Mouse (Mus musculus) midbrain, embryonic 11.5 days (tissue): ENCODE measurements around the gene Fzd9. TPM values are rescaled to one million over a fixed set of nuclear protein-coding genes. Genes with fewer than 3 reads are reported as not detected.

Source experiments
- ATAC-seq: fragments of 200-750 bp; cut with Nextera tagmentation; 2 replicates; pipeline ENCODE4 v1.8.0; 2017; ENCODE audit warnings: moderate TSS enrichment, moderate library complexity; ENCODE audit not compliant: low FRiP score
- DNase-seq: peaks from one replicate; pipeline ENCODE4 v3.0.0; 2015; ENCODE audit warnings: low spot score; ENCODE audit errors: missing footprints
- H3K27ac ChIP-seq: fragments of 300-500 bp; sonication (generic); 2 replicates; pipeline ENCODE4 v1.5.1; 2014; ENCODE audit warnings: low read depth, low read length
- H3K27me3 ChIP-seq: fragments of 300-500 bp; sonication (generic); 2 replicates; pipeline ENCODE4 v1.6.1; 2014; ENCODE audit warnings: mild to moderate bottlenecking, low read length, moderate library complexity, mixed read lengths; ENCODE audit not compliant: control insufficient read depth, insufficient read depth
- H3K36me3 ChIP-seq: fragments of 300-500 bp; sonication (generic); 2 replicates; pipeline ENCODE4 v1.6.1; 2014; ENCODE audit warnings: mild to moderate bottlenecking, low read length, moderate library complexity, mixed read lengths; ENCODE audit not compliant: control insufficient read depth, insufficient read depth
- H3K4me1 ChIP-seq: fragments of 300-500 bp; sonication (generic); 2 replicates; pipeline ENCODE4 v1.6.1; 2014; ENCODE audit warnings: low read length; ENCODE audit not compliant: control insufficient read depth, insufficient read depth
- H3K4me2 ChIP-seq: fragments of 300-500 bp; sonication (generic); 2 replicates; pipeline ENCODE4 v1.6.1; 2014; ENCODE audit warnings: mild to moderate bottlenecking, moderate library complexity
- H3K4me3 ChIP-seq: fragments of 300-500 bp; sonication (generic); 2 replicates; pipeline ENCODE4 v1.5.1; 2014; ENCODE audit warnings: low read depth, low read length
- H3K9ac ChIP-seq: fragments of 300-500 bp; sonication (generic); 2 replicates; pipeline ENCODE4 v1.6.1; 2014; ENCODE audit warnings: low read length
- H3K9me3 ChIP-seq: fragments of 300-500 bp; sonication (generic); 2 replicates; pipeline ENCODE4 v1.6.1; 2016; ENCODE audit warnings: low read length; ENCODE audit not compliant: control insufficient read depth
- WGBS: fragments of 180-500 bp; shearing (Covaris S2); extraction: QIAGEN DNeasy Blood & Tissue Kit; methylation state at CpG from one replicate; pipeline ENCODE4 v1.1.7; 2014; 5-methylcytosine and 5-hydroxymethylcytosine counted together
- polyA plus RNA-seq: library from polyadenylated mRNA; unstranded; fragments of >200 nt; fragmentation: Nextera tagmentation; extraction: Ambion mirVana; gene quantifications from 2 replicates; pipeline ENCODE4 v1.2.1, GENCODE M21; 2014

Fzd9 gene
- polyA plus RNA-seq, 1 experiment from 2014 or later, result 9.9 TPM

DNA sequence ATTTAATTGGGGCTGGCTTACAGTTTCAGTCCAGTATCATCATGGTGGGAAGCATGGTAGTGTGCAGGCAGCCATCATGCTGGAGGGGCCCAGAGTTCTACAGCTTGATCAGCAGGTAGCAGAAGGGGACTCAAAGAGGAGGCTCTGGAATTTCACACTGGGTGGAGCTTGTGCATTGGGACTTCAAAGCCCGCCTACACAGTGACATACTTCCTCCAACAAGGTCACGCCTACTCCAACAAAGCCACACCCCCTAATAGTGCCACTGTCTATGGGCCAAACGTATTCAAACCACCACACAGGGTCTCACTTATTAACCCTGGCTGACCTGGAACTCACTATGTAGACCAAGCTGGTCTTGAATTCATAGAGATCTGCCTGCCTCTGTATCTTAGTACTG is 5.1 kb upstream of the Fzd9 start:
- H3K36me3 ChIP-seq, result no peaks in the 10 kb centered on the region
- H3K9me3 ChIP-seq, result peaks cover 4% of the 10 kb centered on the region
- WGBS, result 90% methylated on average over 3 of the region's 3 CpGs
- no peak for DNase-seq
- no peak for ATAC-seq
- H3K27ac ChIP-seq, result no peak overlapping the region
- no peaks in the 10 kb centered on the region for H3K27me3 ChIP-seq
- no peak overlapping the region for H3K9ac ChIP-seq
- H3K4me3 ChIP-seq, result no peak overlapping the region
- no peak overlapping the region for H3K4me2 ChIP-seq
- H3K4me1 ChIP-seq, result peaks cover 32% of the 10 kb centered on the region

DNA sequence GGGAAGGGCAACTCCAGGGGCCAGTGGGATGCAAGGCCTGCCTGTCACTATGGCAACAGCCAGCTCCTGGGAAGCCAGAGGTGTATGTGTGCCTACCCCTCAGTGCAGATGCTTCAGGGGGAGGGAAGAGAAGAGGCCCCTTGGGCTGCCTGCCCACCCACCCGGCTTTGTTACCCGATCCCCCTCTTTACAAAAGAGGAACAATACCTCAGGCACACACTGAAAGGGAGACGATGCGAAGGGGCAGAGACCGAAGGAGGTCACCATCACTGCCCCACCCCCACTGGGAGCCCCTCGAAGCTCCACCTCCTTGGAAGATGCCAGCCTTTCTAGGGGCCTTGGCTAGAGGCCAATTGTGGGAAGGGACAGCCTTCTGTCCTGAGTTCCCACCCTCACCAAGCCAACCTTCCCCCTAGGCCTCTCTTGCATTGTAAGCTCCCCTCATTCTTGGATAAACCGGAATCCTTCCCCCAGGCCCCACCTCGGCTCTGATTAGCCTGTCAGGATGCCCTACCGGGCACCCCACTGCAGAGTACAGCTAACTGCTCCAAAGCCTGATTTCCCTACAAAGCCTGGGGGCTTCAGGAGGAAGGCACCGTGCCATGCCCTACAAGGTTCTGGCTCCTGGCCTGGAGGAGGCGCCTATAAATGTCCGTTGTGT is 2.8 kb upstream of the Fzd9 start:
- Histone ChIP-seq H3K9me3 (peaks cover 4% of the 10 kb centered on the region), H3K9ac (peak overlapping the region; percentile 54; the same call in 1 of the 2 replicates), H3K36me3 (no peaks in the 10 kb centered on the region), H3K27ac (peak overlapping the region; percentile 97), H3K27me3 (peaks cover 8% of the 10 kb centered on the region), H3K4me1 (peaks cover 47% of the 10 kb centered on the region), H3K4me3 (no peak overlapping the region), H3K4me2 (peak overlapping the region; percentile 32)
- DNase-seq (peak; percentile 98), ATAC-seq (peak; percentile 90)
- 3% methylated on average over 12 of the region's 12 CpGs for WGBS

DNA sequence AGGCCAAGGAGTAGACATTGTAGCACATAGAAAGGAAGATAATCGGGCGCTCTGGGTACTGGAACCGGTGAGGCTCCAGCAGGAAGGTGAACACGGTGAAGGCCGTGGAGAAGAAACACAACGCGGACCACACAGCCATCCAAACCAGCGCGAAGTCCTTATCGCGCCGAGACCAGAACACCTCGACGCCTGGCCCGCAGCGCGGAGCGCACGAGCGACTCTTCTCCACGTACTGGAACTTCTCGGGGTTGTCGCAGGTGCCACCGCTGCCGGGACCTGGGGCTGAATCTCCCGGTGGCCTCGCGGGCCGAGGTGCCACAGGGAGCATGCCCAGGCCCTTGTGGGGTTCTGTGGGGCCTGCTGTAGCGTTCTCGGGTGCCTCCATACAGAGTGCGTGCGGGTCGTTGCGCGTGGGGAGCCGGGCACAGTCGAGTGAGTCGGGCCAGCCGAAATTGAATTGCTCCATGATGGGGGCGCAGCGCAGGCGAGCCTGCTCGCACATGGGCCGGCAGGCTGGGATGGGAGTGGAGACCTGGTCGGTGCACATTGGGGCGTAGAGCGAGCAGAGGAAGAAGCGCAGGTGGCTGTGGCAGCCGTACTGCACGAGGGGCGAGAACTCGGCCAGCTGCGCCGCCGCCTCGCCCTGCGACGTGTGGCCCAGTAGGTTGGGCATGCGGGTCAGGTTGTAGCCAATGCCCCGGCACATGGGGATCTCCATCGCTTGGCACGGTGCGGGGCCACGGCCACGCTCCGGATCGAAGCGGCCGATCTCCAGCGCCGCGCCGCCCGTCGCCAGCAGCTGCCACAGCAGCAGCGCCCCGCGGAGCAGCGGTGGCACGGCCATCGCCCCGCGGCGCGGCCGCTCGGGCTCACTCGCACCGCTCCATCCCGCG is 598 bp downstream of the Fzd9 start:
- Histone ChIP-seq H3K27ac (no peak overlapping the region; the same call in 1 of the 2 replicates), H3K27me3 (peaks cover 8% of the 10 kb centered on the region), H3K4me3 (peak overlapping the region; percentile 64), H3K9ac (peak overlapping the region; percentile 80), H3K36me3 (no peaks in the 10 kb centered on the region; the same call in 1 of the 2 replicates), H3K4me2 (peak overlapping the region; percentile 99), H3K4me1 (peaks cover 56% of the 10 kb centered on the region), H3K9me3 (no peaks in the 10 kb centered on the region)
- WGBS, result 1% methylated on average over 82 of the region's 92 CpGs
- DNase-seq (peak; percentile 95), ATAC-seq (peak; percentile 17)

DNA sequence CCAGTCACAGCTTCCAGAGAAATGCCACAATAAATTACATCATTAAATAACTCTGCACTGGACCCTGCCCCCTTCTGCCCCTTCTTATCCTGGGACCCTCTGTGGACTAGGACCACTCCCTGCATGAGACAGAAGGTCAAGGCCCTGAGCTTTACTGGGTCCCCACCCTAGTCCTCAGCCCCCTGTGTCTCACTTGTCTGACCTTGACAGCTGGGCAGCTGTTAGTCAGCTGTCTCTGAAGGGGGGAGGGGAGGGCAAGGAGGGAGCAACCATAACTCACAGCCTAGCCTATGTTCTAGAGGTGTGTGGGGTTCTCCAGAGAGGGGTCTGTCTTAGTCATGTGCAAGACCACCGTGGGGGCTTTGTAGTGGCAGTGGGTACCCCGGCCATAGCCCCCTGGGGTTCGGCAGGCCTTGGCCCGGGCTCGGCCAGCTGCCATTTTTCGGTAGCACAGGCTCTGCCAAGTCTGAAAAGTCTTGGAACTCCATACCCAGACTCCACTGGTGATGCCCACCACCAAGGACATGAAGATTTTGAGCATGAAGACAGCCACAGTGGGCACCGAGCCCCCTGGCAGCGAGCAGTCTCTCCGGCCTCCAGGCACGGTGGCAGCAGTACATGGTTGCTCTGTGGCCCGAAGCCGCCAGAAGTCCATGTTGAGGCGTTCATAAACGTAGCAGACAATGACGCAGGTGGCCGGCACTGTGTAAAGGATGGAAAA is 1.9 kb downstream of the Fzd9 start:
- no peak overlapping the region for H3K27ac ChIP-seq
- no peaks in the 10 kb centered on the region for H3K9me3 ChIP-seq
- peak overlapping the region; percentile 99 for H3K4me2 ChIP-seq
- 80% methylated on average over 16 of the region's 16 CpGs for WGBS
- ATAC-seq, result no peak
- peak overlapping the region; percentile 64 for H3K4me3 ChIP-seq
- peak overlapping the region; percentile 39 for H3K9ac ChIP-seq
- H3K36me3 ChIP-seq, result peaks cover 8% of the 10 kb centered on the region
- H3K4me1 ChIP-seq, result peaks cover 49% of the 10 kb centered on the region
- DNase-seq, result no peak
- peaks cover 8% of the 10 kb centered on the region for H3K27me3 ChIP-seq

DNA sequence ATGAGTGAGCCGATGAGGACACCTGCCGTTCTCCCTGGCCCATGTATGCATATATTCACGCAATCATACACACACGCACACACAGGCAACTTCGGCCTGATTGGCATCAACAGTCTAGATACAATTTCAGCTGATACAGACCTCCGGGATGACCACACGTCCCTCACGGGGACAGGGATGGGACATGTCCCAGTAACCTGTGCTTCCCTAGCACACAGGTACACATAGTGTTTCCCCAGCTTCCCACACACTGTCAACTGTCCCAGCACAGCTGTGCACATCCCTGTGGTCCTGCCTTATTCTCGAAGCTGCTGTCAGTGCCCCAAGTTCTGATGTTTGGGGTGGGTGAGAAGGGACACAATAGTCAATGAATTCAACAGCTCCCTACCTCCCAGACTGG is 3.7 kb downstream of the Fzd9 start:
- H3K4me3 ChIP-seq, result no peak overlapping the region
- H3K27ac ChIP-seq, result no peak overlapping the region
- DNase-seq (no peak), ATAC-seq (no peak)
- H3K4me2 ChIP-seq, result no peak overlapping the region; the same call in 1 of the 2 replicates
- H3K9ac ChIP-seq, result no peak overlapping the region
- peaks cover 8% of the 10 kb centered on the region for H3K27me3 ChIP-seq
- H3K4me1 ChIP-seq, result peaks cover 34% of the 10 kb centered on the region
- peaks cover 20% of the 10 kb centered on the region for H3K36me3 ChIP-seq
- no peaks in the 10 kb centered on the region for H3K9me3 ChIP-seq
- 74% methylated on average over 9 of the region's 9 CpGs for WGBS

DNA sequence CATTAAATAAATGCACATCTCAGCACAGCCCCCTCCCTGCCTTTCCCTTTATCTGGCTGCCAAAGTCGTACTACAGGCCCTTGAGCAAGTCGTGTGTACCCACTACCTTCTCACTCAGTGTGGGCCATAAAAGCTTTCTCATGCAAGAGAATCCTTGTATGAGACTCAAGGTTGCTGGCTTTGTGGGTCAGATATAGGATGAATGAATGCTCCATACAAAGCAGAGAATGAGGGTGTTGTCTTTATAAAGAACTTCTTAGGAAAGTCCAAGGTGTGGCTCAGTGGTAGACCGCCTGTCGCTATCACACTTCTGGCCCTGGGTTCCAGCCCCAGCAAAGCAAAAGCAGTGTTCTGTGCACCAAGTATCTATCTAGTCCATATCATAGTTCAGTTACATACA is 4.5 kb downstream of the Fzd9 start:
- Histone ChIP-seq H3K4me2 (no peak overlapping the region), H3K4me3 (no peak overlapping the region), H3K27ac (no peak overlapping the region), H3K27me3 (peaks cover 8% of the 10 kb centered on the region), H3K36me3 (peaks cover 23% of the 10 kb centered on the region), H3K4me1 (peaks cover 33% of the 10 kb centered on the region), H3K9ac (no peak overlapping the region), H3K9me3 (no peaks in the 10 kb centered on the region)
- DNase-seq (no peak), ATAC-seq (no peak)
- WGBS, result 68% methylated on average over 4 of the region's 4 CpGs

DNA sequence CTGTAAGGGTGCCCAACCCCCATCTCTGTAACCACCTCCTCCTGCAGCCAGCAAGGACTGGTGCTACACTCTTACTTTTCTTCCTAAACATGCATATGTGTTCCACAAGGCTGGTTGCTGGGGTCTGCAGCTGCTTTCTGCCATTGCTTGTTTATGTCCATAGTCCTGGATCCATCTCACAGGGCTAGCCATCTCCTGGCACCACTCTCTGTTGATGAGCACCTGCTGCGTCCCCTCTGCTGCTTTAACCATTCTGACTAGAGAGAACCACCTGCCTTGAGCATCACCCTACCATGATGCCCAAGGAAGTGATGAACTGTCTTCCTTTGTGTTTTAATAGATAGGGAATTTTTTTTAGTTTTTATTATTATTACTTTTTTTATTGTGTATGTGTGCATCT is 7.9 kb downstream of the Fzd9 start:
- Histone ChIP-seq H3K9ac (no peak overlapping the region), H3K9me3 (no peaks in the 10 kb centered on the region), H3K4me3 (no peak overlapping the region), H3K27ac (no peak overlapping the region), H3K36me3 (peaks cover 44% of the 10 kb centered on the region), H3K4me1 (peaks cover 6% of the 10 kb centered on the region), H3K4me2 (no peak overlapping the region), H3K27me3 (no peaks in the 10 kb centered on the region)
- DNase-seq (no peak), ATAC-seq (no peak)
- 93% methylated on average over 1 of the region's 1 CpGs for WGBS

DNA sequence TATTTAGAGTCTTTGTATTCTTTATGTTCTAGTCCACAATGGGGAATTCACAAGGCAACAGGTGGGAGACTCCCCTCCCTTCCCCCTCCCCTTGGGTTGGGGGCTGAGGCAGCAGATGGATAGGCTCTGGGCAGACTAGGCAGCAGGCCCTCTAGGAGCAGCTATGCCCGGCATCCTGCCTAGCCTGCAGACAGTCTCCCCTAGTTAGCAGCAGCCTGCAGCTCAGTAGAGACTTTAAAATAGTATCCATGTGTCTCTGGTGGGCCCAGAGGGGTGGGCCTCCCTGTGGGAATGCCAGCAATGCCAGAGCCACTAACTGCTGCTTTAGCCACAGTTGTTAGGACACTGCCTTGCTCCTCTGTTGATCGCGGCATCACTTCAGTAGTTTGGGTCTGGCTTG is 8.4 kb downstream of the Fzd9 start:
- peaks cover 48% of the 10 kb centered on the region for H3K36me3 ChIP-seq
- 91% methylated on average over 3 of the region's 3 CpGs for WGBS
- no peak for DNase-seq

More for the DNA sequence above, 8.4 kb downstream of the Fzd9 start:
- no peaks in the 10 kb centered on the region for H3K27me3 ChIP-seq
- no peak for ATAC-seq
- H3K9ac ChIP-seq, result no peak overlapping the region
- H3K4me3 ChIP-seq, result no peak overlapping the region
- H3K27ac ChIP-seq, result no peak overlapping the region
- no peaks in the 10 kb centered on the region for H3K9me3 ChIP-seq
- no peak overlapping the region for H3K4me2 ChIP-seq
- peaks cover 4% of the 10 kb centered on the region for H3K4me1 ChIP-seq
